Mouse (Mus musculus) splenic B cell, adult 2 months (primary cell): Measurements from ENCODE around the gene Adarb1.

Source experiments
- DNase-seq: peaks from one replicate; pipeline ENCODE4 v3.0.0-alpha.2; 2011; ENCODE audit warnings: low read depth, low spot score
- H3K27me3 ChIP-seq: 2 replicates; pipeline ENCODE4 v1.6.1; 2012; ENCODE audit warnings: mild to moderate bottlenecking, low read length, moderate library complexity, mixed read lengths; ENCODE audit not compliant: control insufficient read depth, poor library complexity, insufficient read depth, severe bottlenecking
- H3K36me3 ChIP-seq: 2 replicates; pipeline ENCODE4 v1.6.1; 2012; ENCODE audit warnings: mild to moderate bottlenecking, low read length, moderate library complexity, mixed read lengths; ENCODE audit not compliant: control insufficient read depth, poor library complexity, insufficient read depth, severe bottlenecking

Gene Adarb1

GRCm38 (mm10) chr10:77260166-77260875 lies 157.7 kb downstream of the Adarb1 start:
- H3K27me3 ChIP-seq: no peaks in the 10 kb centered on the region
- DNase-seq: no peak
- peaks cover 5% of the 10 kb centered on the region; the same call in 1 of the 2 replicates for H3K36me3 ChIP-seq

GRCm38 (mm10) chr10:77258704-77259621 lies 159.1 kb downstream of the Adarb1 start, which contains the start of gene Pofut2:
TSS of gene Pofut2 (plus strand) at chr10:77259218.
- no peaks in the 10 kb centered on the region for H3K27me3 ChIP-seq
- peaks cover 5% of the 10 kb centered on the region; the same call in 1 of the 2 replicates for H3K36me3 ChIP-seq
- DNase-seq: peak; percentile 99

- no peaks in the 10 kb centered on the region for H3K27me3 ChIP-seq
- no peak for DNase-seq
- H3K36me3 ChIP-seq: peaks cover 5% of the 10 kb centered on the region; the same call in 1 of the 2 replicates
These were observed 160.0 kb downstream of the Adarb1 start for GRCm38 (mm10) chr10:77258041-77258590.

- DNase-seq: no peak
- H3K27me3 ChIP-seq: no peaks in the 10 kb centered on the region
- H3K36me3 ChIP-seq: no peaks in the 10 kb centered on the region
These were observed 162.4 kb downstream of the Adarb1 start for GRCm38 (mm10) chr10:77255676-77256075.

- DNase-seq: no peak
- H3K36me3 ChIP-seq: no peaks in the 10 kb centered on the region
- no peaks in the 10 kb centered on the region for H3K27me3 ChIP-seq
These were observed 162.8 kb downstream of the Adarb1 start for GRCm38 (mm10) chr10:77255231-77255630.

- no peaks in the 10 kb centered on the region for H3K27me3 ChIP-seq
- peak; percentile 78 for DNase-seq
- no peaks in the 10 kb centered on the region for H3K36me3 ChIP-seq
These were observed 165.3 kb downstream of the Adarb1 start for GRCm38 (mm10) chr10:77252790-77253189.

- DNase-seq: no peak
- Histone ChIP-seq H3K36me3 (no peaks in the 10 kb centered on the region), H3K27me3 (no peaks in the 10 kb centered on the region)
These were observed 166.1 kb downstream of the Adarb1 start for GRCm38 (mm10) chr10:77251784-77252539.

- H3K27me3 ChIP-seq: no peaks in the 10 kb centered on the region
- no peaks in the 10 kb centered on the region for H3K36me3 ChIP-seq
- DNase-seq: no peak
These were observed 166.8 kb downstream of the Adarb1 start for GRCm38 (mm10) chr10:77251223-77251783.

GRCm38 (mm10) chr10:77247707-77248106 lies 170.4 kb downstream of the Adarb1 start:
- H3K36me3 ChIP-seq: no peaks in the 10 kb centered on the region
- no peak for DNase-seq
- H3K27me3 ChIP-seq: no peaks in the 10 kb centered on the region

GRCm38 (mm10) chr10:77247048-77247447 lies 171.0 kb downstream of the Adarb1 start:
- H3K36me3 ChIP-seq: no peaks in the 10 kb centered on the region
- DNase-seq: no peak
- H3K27me3 ChIP-seq: no peaks in the 10 kb centered on the region

- no peaks in the 10 kb centered on the region for H3K36me3 ChIP-seq
- DNase-seq: no peak
- no peaks in the 10 kb centered on the region for H3K27me3 ChIP-seq
These were observed 173.3 kb downstream of the Adarb1 start for GRCm38 (mm10) chr10:77244777-77245176.

- Histone ChIP-seq H3K36me3 (no peaks in the 10 kb centered on the region), H3K27me3 (no peaks in the 10 kb centered on the region)
- DNase-seq: no peak
These were observed 174.4 kb downstream of the Adarb1 start for GRCm38 (mm10) chr10:77243572-77244161.

GRCm38 (mm10) chr10:77242871-77243270 lies 175.2 kb downstream of the Adarb1 start:
- DNase-seq: no peak
- no peaks in the 10 kb centered on the region for H3K27me3 ChIP-seq
- H3K36me3 ChIP-seq: no peaks in the 10 kb centered on the region

- no peak for DNase-seq
- no peaks in the 10 kb centered on the region for H3K36me3 ChIP-seq
- H3K27me3 ChIP-seq: no peaks in the 10 kb centered on the region
These were observed 175.7 kb downstream of the Adarb1 start for GRCm38 (mm10) chr10:77242396-77242795.
